Mouse (Mus musculus): ENCODE results near the gene Rgs14.

- TF ChIP-seq CTCF (IDR thresholded peaks at IDR 0.05; ENCODE audit: low read depth) = no peak
- no peak for TF ChIP-seq EP300 (IDR thresholded peaks at IDR 0.05; ENCODE audit: low read depth)
Measured at GRCm38 (mm10) chr13:55346745-55347144, 22.8 kb upstream of the Rgs14 start.

Data from liver, embryonic 14.5 days (tissue).